Mouse (Mus musculus) intestine, embryonic 14.5 days (tissue): ENCODE results near the gene Slc25a54. TPM values are rescaled to one million over a fixed set of nuclear protein-coding genes. Genes with fewer than 3 reads are reported as not detected.

Experiments
- ATAC-seq: fragments of 200-750 bp; cut with Nextera tagmentation; replicated peaks from 2 replicates; pipeline ENCODE4 v1.8.0; 2017; ENCODE audit warnings: low read depth, moderate number of reproducible peaks, moderate TSS enrichment, moderate library complexity; ENCODE audit not compliant: low FRiP score, low TSS enrichment
- DNase-seq: peaks from one replicate; pipeline ENCODE4 v3.0.0-alpha.2; 2018; ENCODE audit warnings: low spot score
- H3K27ac ChIP-seq: fragments of 300-500 bp; sonication (generic); 2 replicates; pipeline ENCODE4 v1.5.1; 2014; ENCODE audit warnings: low read depth, mild to moderate bottlenecking, control low read depth
- H3K27me3 ChIP-seq: fragments of 300-500 bp; sonication (generic); replicated peaks from 2 replicates; pipeline ENCODE4 v1.6.1; 2014; ENCODE audit warnings: low read length, control low read depth; ENCODE audit not compliant: control insufficient read depth, insufficient read depth
- H3K36me3 ChIP-seq: fragments of 300-500 bp; sonication (generic); 2 replicates; pipeline ENCODE4 v1.6.1; 2014; ENCODE audit warnings: low read length, control low read depth; ENCODE audit not compliant: control insufficient read depth, insufficient read depth
- H3K4me1 ChIP-seq: fragments of 300-500 bp; sonication (generic); replicated peaks from 2 replicates; pipeline ENCODE4 v1.6.1; 2014; ENCODE audit warnings: low read length, control low read depth, mixed read lengths; ENCODE audit not compliant: control insufficient read depth, insufficient read depth
- H3K4me2 ChIP-seq: fragments of 300-500 bp; sonication (generic); 2 replicates; pipeline ENCODE4 v1.6.1; 2014; ENCODE audit warnings: low read length
- H3K4me3 ChIP-seq: fragments of 300-500 bp; sonication (generic); 2 replicates; pipeline ENCODE4 v1.5.1; 2014; ENCODE audit warnings: low read depth, low read length, control low read depth, mixed read lengths
- H3K9ac ChIP-seq: fragments of 300-500 bp; sonication (generic); 2 replicates; pipeline ENCODE4 v1.6.1; 2014; ENCODE audit warnings: mild to moderate bottlenecking, low read length
- H3K9me3 ChIP-seq: fragments of 300-500 bp; sonication (generic); 2 replicates; pipeline ENCODE4 v1.6.1; 2016; ENCODE audit warnings: low read length, control low read depth; ENCODE audit not compliant: control insufficient read depth
- WGBS: fragments of 180-500 bp; shearing (Covaris S2); extraction: QIAGEN DNeasy Blood & Tissue Kit; methylation state at CpG from one replicate; pipeline ENCODE4 v1.1.7; 2014; 5-methylcytosine and 5-hydroxymethylcytosine counted together
- polyA plus RNA-seq: library from polyadenylated mRNA; unstranded; fragments of >200 nt; fragmentation: Nextera tagmentation; extraction: Ambion mirVana; gene quantifications from 2 replicates; pipeline ENCODE4 v1.2.1, GENCODE M21; 2014

Slc25a54 gene
- polyA plus RNA-seq, 1 experiment from 2014 or later = not detected

DNA sequence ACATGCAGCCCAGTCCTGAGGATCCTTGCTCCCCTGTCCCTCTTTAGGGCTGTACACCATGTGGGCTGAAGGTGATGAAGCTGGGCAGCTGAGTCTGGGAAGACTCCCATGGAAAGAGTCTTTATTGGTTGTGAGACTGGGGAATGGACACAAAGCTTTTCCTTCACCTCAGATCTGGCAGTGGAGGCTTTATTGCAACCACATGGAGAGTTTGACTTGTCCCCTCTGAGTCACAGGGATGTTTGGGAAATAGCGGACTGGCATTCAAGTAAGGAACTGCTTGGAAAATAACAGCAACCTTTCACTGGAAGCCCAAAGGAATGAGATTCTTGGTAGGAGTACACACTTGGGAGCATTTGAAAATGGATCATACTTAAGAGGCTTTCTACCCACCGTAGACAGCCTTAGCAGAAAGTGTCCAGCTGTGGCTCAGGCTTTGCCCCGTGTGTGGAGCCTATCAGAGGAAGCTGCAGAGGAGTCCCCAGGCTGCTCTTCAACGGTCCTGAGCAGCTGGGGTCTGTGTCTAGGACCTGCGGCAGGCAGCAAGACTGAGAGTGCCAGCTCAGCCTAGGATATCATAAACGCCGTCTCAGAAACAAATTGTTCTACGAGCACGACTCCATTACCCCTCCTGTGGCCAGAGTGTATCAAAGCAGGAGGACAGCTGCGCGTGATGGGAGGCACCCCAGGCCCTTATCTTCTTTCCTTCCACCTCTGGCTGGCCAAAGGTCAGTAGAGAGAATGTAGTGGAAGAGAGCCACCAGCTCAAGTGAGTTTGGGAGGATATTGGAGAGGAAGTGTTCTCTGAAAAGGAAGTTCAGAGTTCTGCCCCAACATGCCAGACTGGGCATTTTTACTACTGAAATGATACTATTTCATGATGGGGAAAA, 29.0 kb upstream of the Slc25a54 start:
- no peak overlapping the region for H3K4me3 ChIP-seq
- H3K9me3 ChIP-seq = no peaks in the 10 kb centered on the region
- no peak overlapping the region for H3K27ac ChIP-seq
- no peak overlapping the region for H3K9ac ChIP-seq
- H3K27me3 ChIP-seq = no peaks in the 10 kb centered on the region
- no peak overlapping the region for H3K4me2 ChIP-seq
- no peaks in the 10 kb centered on the region for H3K36me3 ChIP-seq
- peaks cover 7% of the 10 kb centered on the region for H3K4me1 ChIP-seq
- peak; percentile 50 for DNase-seq
- ATAC-seq = peak; percentile 41; the same call in 1 of the 2 replicates
- 27% methylated on average over 11 of the region's 11 CpGs for WGBS

DNA sequence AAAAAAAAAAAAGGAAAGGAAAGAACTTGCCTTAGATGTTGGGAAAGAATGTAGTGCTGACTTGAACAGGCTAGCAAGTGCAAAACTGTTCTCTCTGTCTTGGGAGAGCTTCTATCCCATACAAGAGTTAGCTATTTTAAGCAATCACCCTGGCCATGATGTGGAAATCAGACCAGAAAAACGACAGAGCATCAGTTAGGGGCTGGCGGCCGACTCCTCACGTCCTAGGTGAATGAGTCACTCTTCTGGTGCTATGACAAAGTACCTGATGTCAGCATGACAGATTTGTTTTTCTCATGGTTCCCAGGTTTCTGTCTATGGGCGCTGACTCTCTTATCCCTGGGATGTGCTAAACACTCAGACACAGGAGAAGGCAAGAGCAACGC, 28.3 kb upstream of the Slc25a54 start:
- Histone ChIP-seq H3K27me3 (no peaks in the 10 kb centered on the region), H3K4me1 (peaks cover 7% of the 10 kb centered on the region), H3K36me3 (no peaks in the 10 kb centered on the region), H3K9me3 (no peaks in the 10 kb centered on the region), H3K27ac (no peak overlapping the region), H3K9ac (no peak overlapping the region), H3K4me3 (no peak overlapping the region), H3K4me2 (no peak overlapping the region)
- WGBS = 80% methylated on average over 6 of the region's 6 CpGs
- DNase-seq (no peak), ATAC-seq (no peak)

GRCm38 (mm10) chr3:109059903-109060302, 20.4 kb upstream of the Slc25a54 start:
- H3K27me3 ChIP-seq = no peaks in the 10 kb centered on the region
- peaks cover 4% of the 10 kb centered on the region; the same call in 1 of the 2 replicates for H3K4me1 ChIP-seq
- no peak overlapping the region for H3K27ac ChIP-seq
- no peaks in the 10 kb centered on the region for H3K9me3 ChIP-seq
- ATAC-seq (no peak), DNase-seq (no peak)
- H3K4me2 ChIP-seq = no peak overlapping the region
- no peaks in the 10 kb centered on the region for H3K36me3 ChIP-seq
- H3K9ac ChIP-seq = no peak overlapping the region
- H3K4me3 ChIP-seq = no peak overlapping the region
- 60% methylated on average over 8 of the region's 8 CpGs for WGBS

DNA sequence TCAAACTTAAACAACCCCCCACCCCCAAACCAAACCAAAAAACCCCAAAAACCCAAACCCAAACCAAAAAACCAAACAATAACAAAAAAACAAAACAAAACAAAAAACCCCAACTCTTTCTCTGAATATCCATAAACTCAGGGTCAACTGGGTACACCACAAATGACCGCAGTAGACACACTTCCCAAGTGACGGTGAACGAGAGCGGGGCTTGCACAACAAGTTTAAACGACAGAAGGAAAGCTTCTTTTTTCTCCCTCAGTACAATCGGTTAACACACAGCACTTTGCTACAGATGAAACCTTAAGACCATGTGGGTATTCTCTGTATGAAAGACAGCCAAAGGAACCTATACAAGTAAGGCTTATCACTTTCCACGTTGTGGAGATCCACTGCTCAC, 17.9 kb upstream of the Slc25a54 start:
- H3K4me1 ChIP-seq = no peaks in the 10 kb centered on the region
- ATAC-seq (no peak), DNase-seq (no peak)
- H3K27me3 ChIP-seq = no peaks in the 10 kb centered on the region
- 76% methylated on average over 7 of the region's 7 CpGs for WGBS
- H3K4me2 ChIP-seq = no peak overlapping the region
- H3K9ac ChIP-seq = no peak overlapping the region
- no peak overlapping the region for H3K27ac ChIP-seq
- H3K36me3 ChIP-seq = no peaks in the 10 kb centered on the region
- H3K9me3 ChIP-seq = no peaks in the 10 kb centered on the region
- H3K4me3 ChIP-seq = no peak overlapping the region

DNA sequence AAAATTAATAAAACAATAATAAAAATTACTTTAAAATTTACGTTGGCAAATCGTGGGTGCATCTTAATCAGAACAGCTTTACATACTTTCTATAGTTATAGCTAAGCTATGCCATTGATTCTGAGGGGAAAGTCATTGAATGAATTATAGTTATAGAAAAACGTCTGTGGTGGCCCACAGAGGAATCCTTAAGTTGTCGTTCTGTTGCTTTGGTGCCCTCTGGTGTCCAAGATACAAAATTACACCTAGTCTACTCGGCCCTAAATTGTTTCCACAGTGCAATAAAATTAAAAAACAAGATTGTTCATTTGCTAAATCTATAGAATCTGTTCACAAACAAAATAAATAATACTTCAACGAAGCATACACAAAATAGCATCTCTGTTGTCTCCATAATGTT, 17.3 kb upstream of the Slc25a54 start:
- no peaks in the 10 kb centered on the region for H3K27me3 ChIP-seq
- no peak overlapping the region for H3K27ac ChIP-seq
- WGBS = 2% methylated on average over 6 of the region's 6 CpGs
- no peaks in the 10 kb centered on the region for H3K4me1 ChIP-seq
- H3K4me3 ChIP-seq = no peak overlapping the region
- H3K4me2 ChIP-seq = no peak overlapping the region
- no peak overlapping the region for H3K9ac ChIP-seq
- no peak for ATAC-seq
- H3K36me3 ChIP-seq = no peaks in the 10 kb centered on the region
- no peak for DNase-seq
- H3K9me3 ChIP-seq = no peaks in the 10 kb centered on the region

GRCm38 (mm10) chr3:109084418-109084817, 4.1 kb downstream of the Slc25a54 start:
- WGBS = 93% methylated on average over 2 of the region's 2 CpGs
- no peaks in the 10 kb centered on the region for H3K27me3 ChIP-seq
- no peak overlapping the region for H3K9ac ChIP-seq
- H3K4me3 ChIP-seq = no peak overlapping the region
- H3K4me2 ChIP-seq = no peak overlapping the region
- H3K9me3 ChIP-seq = no peaks in the 10 kb centered on the region
- no peak overlapping the region for H3K27ac ChIP-seq
- H3K36me3 ChIP-seq = no peaks in the 10 kb centered on the region
- ATAC-seq = no peak
- H3K4me1 ChIP-seq = no peaks in the 10 kb centered on the region
- no peak for DNase-seq

- no peaks in the 10 kb centered on the region for H3K4me1 ChIP-seq
- DNase-seq = no peak
- no peaks in the 10 kb centered on the region for H3K36me3 ChIP-seq
- no peak for ATAC-seq
- no peak overlapping the region for H3K9ac ChIP-seq
- WGBS = 19% methylated on average over 2 of the region's 2 CpGs
- H3K27ac ChIP-seq = no peak overlapping the region
- no peak overlapping the region for H3K4me2 ChIP-seq
- H3K4me3 ChIP-seq = no peak overlapping the region
- H3K27me3 ChIP-seq = no peaks in the 10 kb centered on the region
- H3K9me3 ChIP-seq = no peaks in the 10 kb centered on the region
These were observed 8.2 kb downstream of the Slc25a54 start for GRCm38 (mm10) chr3:109088460-109088859.

DNA sequence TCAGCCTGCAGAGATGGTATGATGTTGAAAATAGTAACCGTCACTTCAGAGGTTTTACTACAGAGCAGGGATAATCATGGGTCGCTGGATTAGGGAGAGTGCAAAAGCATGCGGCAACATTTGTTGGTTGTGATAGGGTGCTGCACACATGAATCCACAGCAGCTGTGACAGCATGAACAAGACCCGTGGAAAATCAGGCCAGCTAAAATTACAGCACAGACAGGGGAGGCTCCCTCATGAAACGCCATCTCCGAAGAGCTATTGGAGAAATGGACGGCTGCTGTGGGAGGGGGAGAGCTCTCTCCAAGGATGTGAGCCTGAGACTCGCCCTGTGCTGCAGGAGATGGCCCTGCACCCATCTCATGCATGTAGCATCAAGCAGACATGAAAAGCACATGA, 24.4 kb downstream of the Slc25a54 start:
- ATAC-seq (no peak), DNase-seq (no peak)
- H3K36me3 ChIP-seq = no peaks in the 10 kb centered on the region
- no peak overlapping the region for H3K9ac ChIP-seq
- no peak overlapping the region for H3K4me2 ChIP-seq
- WGBS = 58% methylated on average over 8 of the region's 8 CpGs
- no peak overlapping the region for H3K27ac ChIP-seq
- no peaks in the 10 kb centered on the region for H3K4me1 ChIP-seq
- no peaks in the 10 kb centered on the region for H3K9me3 ChIP-seq
- H3K4me3 ChIP-seq = no peak overlapping the region
- no peaks in the 10 kb centered on the region for H3K27me3 ChIP-seq

DNA sequence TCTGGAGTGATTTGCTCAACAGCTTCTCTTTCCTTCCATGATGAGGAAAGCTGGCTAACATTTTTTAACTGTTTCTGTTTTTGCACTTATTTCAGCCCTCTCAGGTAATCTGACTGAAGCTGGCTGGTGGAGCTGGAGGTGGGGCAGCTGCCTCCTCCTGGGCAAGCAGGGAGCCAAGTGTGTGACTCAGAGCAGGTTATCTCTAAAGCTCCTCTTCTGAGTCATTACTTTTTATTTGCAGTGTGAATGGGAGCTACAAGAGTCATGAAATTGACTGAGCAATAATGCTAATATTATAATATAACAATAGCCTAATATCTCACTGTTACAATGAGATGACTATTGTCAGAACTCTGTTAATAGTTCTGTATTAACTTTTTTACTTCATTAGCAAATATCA, 36.9 kb downstream of the Slc25a54 start:
- no peak overlapping the region for H3K4me2 ChIP-seq
- no peaks in the 10 kb centered on the region for H3K36me3 ChIP-seq
- H3K4me1 ChIP-seq = no peaks in the 10 kb centered on the region; the same call in 1 of the 2 replicates
- no peaks in the 10 kb centered on the region for H3K27me3 ChIP-seq
- no peak overlapping the region for H3K4me3 ChIP-seq
- H3K27ac ChIP-seq = no peak overlapping the region
- H3K9me3 ChIP-seq = peaks cover 4% of the 10 kb centered on the region
- no peak overlapping the region for H3K9ac ChIP-seq
- no peak for DNase-seq
- ATAC-seq = no peak
